Mouse (Mus musculus): ENCODE data around the gene Cep104. TPM values are rescaled to one million over a fixed set of nuclear protein-coding genes. Genes with fewer than 3 reads are reported as not detected.

Gene Cep104
- total RNA-seq, 4 experiments from 2014 or later: 28.2 to 34.0 (median 28.5) TPM

DNA sequence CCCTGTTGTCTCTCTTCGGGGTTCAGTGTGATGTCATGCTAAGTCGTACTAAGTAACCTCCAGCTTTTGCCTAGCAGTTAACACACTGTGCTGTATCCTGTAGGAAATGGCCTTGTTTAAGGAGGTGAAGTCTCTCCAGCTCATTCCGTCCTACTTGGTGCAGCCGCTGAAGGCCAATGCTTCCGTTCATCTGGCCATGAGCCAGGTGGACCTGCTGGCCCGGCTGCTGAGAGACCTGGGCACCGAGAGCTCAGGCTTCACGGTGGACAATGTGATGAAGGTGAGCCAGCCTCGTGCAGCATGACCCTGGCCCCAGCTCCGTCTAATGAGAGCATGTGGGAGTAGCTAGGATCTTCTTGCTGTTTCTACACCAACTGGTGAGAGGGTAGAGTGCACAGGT, 17.7 kb downstream of the Cep104 start:
- DNase-seq (ENCODE audit: low spot score in 2 of 2): no peak

DNA sequence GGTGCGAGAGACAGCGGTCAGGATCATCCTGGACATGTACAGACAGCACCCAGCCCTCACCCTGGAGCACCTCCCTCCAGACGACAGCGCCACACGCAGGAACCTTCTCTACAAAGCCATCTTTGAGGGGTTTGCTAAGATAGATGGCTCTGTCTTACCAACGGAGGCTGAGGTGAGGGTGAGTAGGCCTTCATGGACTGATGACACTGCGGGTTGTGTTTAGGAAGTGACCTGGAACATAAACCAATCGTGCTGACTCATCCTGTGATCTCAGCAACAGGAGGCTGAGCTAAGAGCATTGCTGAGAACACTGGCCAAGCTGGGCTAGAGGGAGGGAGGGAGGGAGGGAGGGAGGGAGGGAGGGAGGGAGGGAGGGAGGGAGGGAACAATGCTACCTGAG, 18.5 kb downstream of the Cep104 start:
- DNase-seq (ENCODE audit: low spot score in 2 of 2): no peak

DNA sequence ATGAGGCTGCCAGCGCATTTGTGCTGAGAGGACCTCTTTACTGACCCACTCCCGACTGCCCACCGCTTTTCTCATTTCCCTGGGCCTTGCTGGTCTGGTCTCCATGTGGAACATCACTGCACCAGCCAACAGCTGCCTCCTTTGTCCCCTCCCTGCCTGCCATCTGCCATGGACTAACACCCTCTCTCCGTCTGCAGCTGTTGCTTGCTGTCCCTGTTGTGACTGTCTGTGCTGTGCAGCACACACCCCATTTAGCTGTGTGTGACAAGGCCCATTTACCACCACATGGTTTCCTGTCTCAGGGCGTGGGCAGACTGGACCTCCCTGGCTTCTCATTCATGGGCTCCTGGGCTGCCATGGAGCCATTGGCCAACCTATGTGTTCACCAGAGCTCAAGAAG, 30.5 kb downstream of the Cep104 start:
- DNase-seq (ENCODE audit: low spot score in 2 of 2): no peak

DNA sequence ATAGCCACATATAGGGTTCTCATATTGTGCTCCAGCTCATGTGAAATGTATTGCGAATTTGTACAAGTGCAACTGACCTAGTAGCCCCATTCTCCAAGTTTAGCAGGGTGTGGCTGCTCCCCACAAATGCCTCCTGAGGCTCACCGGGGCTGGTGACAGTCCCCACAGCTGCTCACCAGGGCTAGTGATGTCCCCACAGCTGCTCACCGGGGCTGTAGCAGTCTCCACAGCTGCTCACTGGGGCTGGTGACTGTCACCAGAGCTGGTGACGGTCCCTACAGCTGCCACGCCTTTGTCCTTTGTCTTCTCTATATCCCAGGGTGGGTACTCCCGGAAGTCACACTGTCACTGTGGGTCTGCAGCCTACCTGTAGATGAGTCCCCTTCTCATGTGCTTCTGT, 31.3 kb downstream of the Cep104 start:
- DNase-seq (ENCODE audit: low spot score in 2 of 2): no peak

DNA sequence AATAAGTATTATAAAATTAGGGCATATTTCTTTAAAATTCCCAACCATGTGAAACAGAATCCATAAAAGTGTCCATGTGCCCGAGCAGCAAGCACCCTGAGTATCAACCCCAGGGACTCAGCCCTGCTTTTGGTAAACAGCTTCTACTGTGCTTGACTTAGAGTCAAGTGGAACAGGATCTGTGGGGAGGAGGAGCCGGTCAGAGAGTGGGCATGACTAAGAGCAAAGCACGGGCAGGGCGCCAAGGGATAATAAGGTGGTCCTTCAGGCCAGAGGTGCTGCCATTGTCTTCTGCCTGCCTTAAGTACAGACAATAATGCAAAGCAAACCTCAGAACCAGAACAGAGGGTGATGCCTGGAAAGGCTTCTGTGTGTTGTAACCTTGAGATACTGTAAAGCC, 32.8 kb downstream of the Cep104 start:
- no peak for DNase-seq (ENCODE audit: low spot score in 2 of 2)

DNA sequence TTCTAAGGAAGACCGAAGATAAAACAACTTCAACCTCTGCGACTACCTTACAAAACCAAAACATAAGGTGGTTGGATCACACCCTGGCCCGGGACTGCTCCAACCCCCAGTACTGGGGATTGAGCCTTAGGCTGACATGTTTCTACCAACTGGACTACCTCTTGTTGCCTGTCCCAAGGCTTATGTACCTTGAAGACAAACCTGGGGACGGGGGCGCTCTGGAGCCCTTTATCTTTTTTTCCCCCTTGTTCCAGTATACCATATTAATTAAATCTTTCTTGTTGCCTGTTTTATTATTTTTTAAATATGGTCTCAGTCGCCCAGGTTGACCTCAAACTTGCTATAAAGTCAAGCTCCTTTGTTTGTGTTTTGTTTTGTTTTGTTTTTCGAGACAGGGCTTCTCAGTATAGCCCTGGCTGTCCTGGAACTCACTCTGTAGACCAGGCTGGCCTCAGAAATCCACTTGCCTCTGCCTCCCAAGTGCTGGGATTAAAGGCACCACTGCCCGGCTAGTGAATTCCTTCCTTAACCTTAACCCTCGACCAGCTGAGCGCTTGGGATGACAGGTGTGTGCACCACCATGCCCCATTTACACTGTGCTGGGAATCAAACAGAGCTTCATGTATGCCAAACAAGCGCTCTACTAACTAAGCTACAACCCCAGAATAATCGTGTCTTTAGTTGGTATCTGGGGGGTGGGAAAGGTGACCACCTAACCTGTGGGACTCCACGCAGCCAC, 36.1 kb downstream of the Cep104 start:
- no peak for DNase-seq (ENCODE audit: low spot score in 2 of 2)

DNA sequence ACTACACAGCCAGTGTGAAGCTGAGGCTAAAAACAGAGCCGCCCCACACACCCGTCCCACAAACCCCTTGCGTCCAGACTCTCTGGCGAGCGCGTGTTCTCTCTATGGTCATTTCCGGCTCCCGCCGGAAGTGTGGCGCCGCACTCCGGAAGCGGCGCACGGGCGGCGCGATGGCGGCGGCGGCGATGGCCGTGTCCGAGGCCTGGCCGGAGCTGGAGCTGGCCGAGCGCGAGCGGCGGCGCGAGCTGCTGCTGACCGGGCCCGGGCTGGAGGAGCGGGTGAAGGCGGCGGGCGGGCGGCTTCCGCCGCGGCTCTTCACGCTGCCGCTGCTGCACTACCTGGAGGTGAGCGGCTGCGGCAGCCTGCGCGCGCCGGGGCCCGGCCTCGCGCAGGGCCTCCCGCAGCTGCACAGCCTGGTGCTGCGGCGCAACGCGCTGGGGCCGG, 36.7 kb downstream of the Cep104 start, which contains the start of gene Lrrc47:
Gene Lrrc47 (plus strand): TSS at position 86 of the 444 bp plus-strand sequence.
- DNase-seq (ENCODE audit: low spot score in 2 of 2): peak; percentile 50 to 77

DNA sequence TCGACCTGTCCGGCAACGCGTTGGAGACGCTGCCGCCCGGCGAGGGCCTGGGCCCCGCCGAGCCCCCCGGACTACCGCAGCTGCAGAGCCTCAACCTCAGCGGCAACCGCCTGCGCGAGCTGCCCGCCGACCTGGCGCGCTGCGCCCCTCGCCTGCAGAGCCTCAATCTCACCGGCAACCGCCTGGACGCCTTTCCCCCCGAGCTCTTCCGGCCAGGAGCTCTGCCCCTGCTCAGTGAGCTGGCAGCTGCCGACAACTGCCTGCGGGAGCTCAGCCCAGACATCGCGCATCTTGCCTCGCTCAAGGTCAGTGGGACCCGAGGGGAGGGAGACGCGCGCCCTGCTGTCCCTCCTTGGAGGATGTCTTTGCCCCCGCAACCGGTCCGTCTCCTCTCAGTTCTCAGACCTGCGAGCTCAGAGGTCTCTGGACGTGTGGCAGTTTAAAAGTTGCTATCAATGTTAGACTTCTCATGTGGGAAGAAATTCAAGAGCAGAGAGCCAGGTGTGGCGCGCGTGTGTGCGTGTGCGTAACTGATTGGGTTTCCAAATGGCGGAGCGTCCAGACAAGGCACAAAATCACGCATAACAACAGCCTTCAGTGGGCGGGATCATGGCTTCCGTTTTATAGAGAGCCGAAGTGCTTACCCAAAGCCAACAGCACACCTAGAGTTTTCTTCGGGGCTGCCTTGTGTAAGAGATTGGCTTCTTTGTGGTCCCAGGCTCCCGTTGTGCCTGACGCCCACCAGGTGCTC, 37.3 kb downstream of the Cep104 start:
- DNase-seq (ENCODE audit: low spot score in 2 of 2): no peak

DNA sequence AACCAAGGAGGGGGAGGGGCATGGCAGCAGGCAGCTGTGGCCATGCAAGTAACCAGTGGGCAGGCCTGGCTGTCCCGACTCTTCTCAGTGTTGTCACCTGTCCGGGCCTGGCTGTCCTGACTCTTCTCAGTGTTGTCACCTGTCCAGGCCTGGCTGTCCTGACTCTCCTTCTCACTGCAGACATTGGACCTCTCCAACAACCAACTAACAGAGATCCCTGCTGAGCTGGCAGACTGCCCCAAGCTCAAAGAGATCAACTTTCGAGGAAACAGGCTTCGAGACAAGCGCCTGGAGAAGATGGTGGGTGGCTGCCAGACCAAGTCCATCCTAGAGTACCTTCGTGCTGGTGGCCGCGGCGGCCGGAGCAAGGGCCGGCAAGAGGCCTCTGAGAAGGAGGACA, 40.5 kb downstream of the Cep104 start:
- DNase-seq (ENCODE audit: low spot score in 2 of 2): peak; percentile 27 to 40

DNA sequence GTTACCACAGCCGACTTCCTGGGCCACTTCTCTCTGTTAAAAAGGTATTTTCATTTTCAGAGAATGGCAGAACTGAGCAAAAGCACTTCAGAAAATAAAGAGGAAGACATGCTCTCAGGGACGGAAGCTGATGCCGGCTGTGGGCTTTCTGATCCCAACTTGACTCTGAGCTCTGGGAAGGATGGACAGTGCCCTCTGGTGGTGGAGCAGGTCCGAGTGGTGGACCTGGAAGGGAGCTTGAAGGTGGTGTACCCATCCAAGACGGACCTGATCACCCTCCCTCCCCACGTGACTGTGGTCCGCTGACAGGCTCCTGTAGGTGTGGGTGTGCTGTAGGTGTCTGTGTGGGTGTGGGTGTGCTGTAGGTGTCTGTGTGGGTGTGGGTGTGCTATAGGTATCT, 44.6 kb downstream of the Cep104 start:
- DNase-seq (ENCODE audit: low spot score in 2 of 2): no peak

DNA sequence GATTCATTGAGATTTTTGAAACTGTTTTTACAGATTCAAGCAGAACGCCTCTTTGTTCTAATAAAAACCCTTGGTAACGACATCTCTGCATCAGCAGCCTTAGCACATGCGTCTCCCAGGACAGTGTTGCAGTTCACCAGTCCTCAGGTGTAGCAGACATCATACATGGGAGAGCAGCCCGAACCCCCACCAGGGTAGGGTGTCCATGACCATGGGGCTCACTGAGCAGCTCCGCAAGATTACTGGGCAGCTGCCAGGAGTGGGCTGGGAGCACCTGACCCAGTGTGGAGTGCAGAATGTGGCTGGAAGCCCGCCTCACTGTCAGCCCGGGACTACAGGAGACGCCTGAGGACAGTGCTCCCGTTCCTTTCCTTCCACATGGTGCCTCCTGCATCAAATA, 46.4 kb downstream of the Cep104 start:
- DNase-seq (ENCODE audit: low spot score in 2 of 2): no peak

DNA sequence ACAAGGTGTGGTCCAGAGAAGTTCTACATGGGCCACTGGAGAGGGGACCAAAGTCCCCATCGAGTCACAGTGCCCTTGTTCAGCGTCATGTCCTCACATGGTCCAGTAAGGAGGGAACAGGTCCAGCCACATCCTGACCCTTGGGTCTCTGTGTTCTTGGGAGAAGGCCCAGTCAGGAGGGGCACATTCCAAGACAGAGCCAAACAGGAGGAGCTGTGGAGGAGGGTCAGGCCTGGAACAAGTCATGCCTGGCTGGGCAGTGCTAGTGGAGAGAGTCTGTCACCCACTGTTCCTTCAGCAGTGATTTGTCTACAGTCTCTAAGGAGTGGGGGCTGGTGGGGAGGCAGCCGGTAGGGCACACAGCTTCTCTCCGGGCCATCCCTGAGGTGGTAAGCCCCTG, 47.4 kb downstream of the Cep104 start:
- peak in 1 of 2 experiments; percentile 34 for DNase-seq (ENCODE audit: low spot score in 2 of 2)

DNA sequence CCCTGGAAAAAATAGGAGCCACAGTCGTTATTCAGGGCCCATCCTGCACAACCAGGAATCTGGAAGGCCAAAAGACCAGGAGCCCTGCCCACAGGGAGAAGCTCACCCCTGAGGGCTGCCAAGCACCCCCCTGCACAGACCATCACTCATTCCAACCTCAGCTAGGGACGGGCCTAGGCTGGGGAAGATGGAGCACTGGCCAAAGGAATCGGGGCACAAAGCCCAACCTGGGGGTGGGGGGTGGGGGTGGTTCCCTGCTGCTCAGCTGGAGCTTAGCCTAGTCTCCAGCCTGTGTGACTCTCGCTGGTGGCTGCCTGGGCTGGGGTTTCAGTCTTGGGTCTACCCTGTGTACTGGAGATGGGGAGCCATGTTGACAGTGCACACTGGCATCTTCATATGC, 47.9 kb downstream of the Cep104 start:
- DNase-seq (ENCODE audit: low spot score in 2 of 2): no peak

DNA sequence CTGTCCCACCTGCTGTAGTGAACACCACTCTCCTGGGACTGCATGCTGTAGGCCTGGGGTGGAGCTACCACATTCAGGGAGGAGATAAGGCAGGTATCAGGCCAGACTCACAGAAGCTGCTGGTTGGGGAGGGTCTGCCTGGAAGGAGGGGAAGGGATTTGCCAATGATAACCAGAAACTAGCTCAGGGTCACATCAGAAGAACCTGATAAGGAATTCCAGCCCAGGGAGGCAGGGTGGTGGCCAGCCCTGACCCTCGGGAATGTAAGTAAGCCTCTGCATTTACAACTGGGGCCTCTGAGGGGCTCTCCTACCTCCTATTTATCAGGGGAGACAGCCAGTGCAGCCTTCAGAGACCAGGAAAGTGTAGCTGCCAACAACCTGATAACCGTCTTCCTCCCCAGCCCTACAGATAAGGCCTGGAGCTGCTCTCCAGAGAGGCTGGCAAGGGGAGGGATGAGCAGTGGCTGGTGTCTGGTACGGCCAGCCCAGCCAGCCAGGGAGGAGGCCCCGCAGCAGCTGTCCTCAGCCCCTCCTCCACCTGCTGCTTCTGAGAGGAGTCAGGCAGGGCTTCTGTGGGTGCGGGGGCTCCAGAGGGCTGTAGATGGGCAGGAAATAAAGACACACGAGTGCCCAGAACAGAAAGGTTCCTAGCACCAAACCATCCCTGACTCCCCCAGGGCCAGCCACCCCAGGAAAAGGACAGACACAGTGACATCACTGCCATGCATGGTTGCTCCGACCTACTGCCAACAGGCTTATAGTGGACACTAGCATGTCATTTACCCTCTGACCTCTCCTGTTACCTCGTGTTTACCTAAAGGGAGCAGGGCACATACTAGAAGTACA, 49.0 kb downstream of the Cep104 start:
- no peak for DNase-seq (ENCODE audit: low spot score in 2 of 2)

DNA sequence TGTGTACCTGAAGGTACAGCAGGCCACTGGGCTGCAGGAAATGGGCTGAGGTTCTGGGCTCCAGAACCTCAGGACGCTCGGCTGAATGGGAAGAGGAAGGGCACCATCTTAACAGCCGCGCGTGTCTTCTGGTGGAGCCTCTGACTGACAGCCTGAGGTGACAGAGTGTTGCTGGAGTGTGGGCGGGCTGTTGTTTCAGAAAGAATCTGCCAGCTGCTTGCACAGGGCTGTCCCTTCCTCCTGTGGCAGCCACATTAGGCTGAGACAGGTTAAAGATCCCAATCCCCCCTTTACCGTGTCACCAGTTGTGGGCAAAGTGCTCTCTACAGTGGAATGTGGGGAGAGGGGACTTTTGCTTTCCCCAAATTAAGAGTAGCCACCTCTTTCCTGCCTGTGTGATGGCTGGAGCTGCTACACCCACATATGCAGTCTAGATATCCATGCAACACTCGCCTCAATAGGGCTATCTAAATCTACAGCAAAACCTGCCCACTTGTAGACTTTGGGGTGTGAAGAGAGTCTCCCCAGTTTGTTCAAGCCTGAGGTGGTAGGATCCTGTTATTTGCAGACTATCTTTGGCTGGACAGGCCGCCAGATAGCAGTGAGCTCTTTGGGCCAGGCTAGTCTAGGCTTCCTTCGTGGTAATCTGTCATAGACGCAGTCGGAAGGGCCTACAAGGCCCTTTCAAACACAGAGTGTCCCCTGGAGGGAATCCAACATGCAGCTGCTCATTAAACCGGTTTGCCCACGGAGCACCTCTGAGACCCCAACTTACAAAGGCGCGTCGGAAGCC, 49.9 kb downstream of the Cep104 start:
- DNase-seq (ENCODE audit: low spot score in 2 of 2): no peak

DNA sequence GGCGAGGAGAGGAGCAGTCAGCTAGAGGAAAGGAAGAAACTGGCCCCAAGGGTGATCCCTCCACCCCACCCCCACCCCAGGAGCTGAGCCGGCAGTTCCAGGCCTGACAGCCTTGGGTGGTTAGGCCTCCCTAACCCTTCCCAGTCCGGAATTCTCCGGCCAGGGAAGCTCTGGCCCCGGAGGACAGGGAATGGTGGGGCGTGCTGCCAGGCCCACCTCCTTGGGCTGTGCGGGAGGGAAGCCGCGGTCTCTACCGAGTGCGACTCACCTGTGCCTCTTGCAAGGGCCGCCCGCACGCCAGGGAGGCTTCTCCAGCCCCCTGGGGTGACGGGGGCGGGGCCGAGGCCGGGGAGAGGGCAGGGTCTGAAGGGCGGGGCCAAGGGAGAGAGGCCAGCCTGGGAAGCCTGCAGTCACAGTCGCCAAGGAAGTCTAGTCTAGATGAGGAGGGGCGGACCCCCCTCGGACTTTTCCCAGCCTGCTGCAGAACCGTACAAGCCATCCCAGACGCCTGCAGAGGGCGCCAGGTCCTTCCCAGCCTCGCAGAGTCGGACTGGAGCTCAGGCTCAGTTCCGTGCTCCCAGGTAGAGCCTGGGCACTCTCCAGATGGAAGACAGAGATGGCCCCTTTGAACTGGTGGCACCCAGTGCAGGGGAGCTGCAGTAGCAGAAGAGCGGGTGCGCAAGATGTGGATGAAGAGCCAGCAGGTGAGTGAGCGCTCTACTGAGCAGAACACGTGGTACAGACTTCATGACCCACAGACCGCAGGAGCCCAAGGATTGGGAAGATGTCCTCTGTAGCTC, 50.8 kb downstream of the Cep104 start, which contains the start of gene Smim1:
Gene Smim1 (minus strand): TSS at position 590 of the 800 bp plus-strand sequence.
- peak; percentile 52 to 59 for DNase-seq (ENCODE audit: low spot score in 2 of 2)

DNA sequence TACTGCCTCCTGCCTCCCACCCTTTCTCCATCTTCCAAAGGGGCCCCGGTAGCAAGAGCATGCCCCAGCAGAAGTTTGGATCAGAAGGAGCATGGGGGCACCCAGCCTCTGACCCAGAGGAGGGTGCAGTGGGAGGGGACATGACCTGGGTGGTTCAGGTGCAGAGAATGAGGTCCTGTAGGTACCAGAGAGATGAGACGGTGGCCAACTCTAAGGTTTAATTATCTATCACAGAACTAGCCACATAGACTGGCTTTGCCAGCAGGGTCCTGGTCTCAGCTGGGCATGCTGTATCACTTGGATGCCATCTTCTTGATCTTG, 51.4 kb downstream of the Cep104 start:
- DNase-seq (ENCODE audit: low spot score in 2 of 2): no peak

DNA sequence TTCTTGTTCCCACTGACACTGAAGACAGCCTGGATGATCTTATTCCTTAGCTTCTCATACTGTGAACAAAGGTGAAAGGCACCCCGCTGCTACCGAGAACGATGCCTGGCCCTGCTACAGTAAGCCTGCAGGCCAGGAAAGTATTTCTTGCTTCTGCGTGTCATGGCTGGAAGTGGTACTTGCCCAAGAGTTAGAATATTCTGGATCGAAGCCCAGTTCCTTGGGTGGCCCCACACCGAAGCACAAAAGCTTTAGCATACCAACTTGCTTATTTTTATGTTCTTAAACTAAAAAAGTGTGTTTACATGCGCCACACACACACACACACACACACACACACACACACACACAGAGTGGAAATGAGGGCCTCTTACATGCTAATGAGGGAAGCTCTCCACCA, 53.1 kb downstream of the Cep104 start:
- DNase-seq (ENCODE audit: low spot score in 2 of 2): no peak

DNA sequence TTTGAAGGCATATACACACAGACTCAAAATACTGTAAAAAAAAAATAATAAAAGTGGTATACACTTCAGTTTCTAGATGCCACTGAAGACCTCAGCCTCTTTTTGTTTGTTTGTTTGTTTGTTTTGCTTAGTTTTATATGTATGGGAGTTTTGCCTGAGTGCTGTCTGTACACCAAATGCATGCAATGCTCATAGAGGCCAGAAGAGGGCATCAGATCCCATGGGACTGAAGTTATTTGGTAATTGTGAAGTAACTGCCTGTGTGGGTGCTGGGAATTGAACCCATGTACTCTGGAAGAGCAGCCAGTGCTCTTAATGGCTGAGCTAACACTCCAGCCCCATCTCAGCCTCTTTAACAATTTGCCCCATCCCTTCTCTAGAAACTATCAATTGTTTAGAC, 53.7 kb downstream of the Cep104 start:
- no peak for DNase-seq (ENCODE audit: low spot score in 2 of 2)

DNA sequence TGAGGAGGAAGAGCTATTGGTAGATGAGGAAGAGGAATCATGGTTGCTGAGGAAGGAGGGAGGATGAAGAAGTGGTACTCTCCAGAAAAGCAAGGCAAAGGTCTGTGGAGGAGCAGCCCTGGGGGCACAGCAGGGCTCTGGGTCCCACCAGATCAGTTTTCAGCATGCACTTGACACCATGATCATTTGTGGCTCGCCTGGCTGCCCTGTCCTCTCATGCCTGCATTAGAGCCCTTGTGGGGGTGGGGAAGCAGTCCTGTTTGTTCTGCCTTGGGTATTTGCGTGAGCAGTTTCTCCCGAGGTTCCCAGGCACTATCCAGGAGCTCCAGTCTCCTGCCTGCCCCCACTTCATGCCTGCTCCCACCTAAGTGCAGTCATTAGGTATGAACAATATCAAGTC, 62.1 kb downstream of the Cep104 start:
- DNase-seq (ENCODE audit: low spot score in 2 of 2): no peak
